9 mouse cellular contexts compared by ENCODE assay signal in genomic region chr5:52040427-52041312, GRCm38 (mm10).
DNase-seq lines count a peak whose midpoint lies in the region; ATAC-seq lines count a peak whose summit lies in the region.
"Had no signal": no experiment of that assay in that cellular context is flagged by ENCODE, and none has a peak within 500 bp of the region (broad histone marks: within the 10 kb centered on the region; RNA-seq: fewer than 3 reads in every experiment).

No protein-coding gene starts in this region.

- H3K9ac ChIP-seq in forebrain, embryonic 14.5 days (ENCODE audit: low read length), result no peak overlapping the region
- H3K9ac ChIP-seq in neural tube, embryonic 15.5 days (replicated peaks), result no peak overlapping the region
- H3K9ac ChIP-seq: limb, embryonic 15.5 days had no signal

- H3K36me3 ChIP-seq in forebrain, embryonic 14.5 days (ENCODE audit: control insufficient read depth, insufficient read depth, low read length), result no peaks in the 10 kb centered on the region
- H3K36me3 ChIP-seq in forebrain, embryonic 10.5 days (replicated peaks), result no peaks in the 10 kb centered on the region
- no peaks in the 10 kb centered on the region for H3K36me3 ChIP-seq in neural tube, embryonic 15.5 days
- H3K36me3 ChIP-seq: limb, embryonic 15.5 days had no signal

- DNase-seq in forebrain, embryonic 14.5 days (ENCODE audit: low spot score), result peak; percentile 19
- no peak for DNase-seq in forebrain, embryonic 10.5 days (ENCODE audit: extremely low spot score, low spot score)
- peak; percentile 10 for DNase-seq in heart, postnatal 25 days (ENCODE audit: low spot score)
- DNase-seq in urinary bladder, postnatal 10 days (ENCODE audit: low spot score), result no peak
- DNase-seq in adrenal gland, postnatal 36 days, result no peak
- DNase-seq in kidney, adult 9 months, result no peak

- peak overlapping the region; percentile 5; the same call in 1 of the 2 replicates for H3K4me2 ChIP-seq in forebrain, embryonic 14.5 days (ENCODE audit: low read length)
- peak overlapping the region; percentile 17 for H3K4me2 ChIP-seq in neural tube, embryonic 15.5 days
- H3K4me2 ChIP-seq: limb, embryonic 15.5 days had no signal

- H3K27me3 ChIP-seq in forebrain, embryonic 14.5 days (replicated peaks; ENCODE audit: control insufficient read depth, insufficient read depth, low read length), result no peaks in the 10 kb centered on the region
- H3K27me3 ChIP-seq in forebrain, embryonic 10.5 days (ENCODE audit: poor library complexity, severe bottlenecking), result no peaks in the 10 kb centered on the region
- H3K27me3 ChIP-seq in neural tube, embryonic 15.5 days (replicated peaks), result no peaks in the 10 kb centered on the region
- H3K27me3 ChIP-seq: limb, embryonic 15.5 days had no signal

- 65% methylated on average over 24 of the region's 24 CpGs for WGBS in forebrain, embryonic 14.5 days
- WGBS in forebrain, embryonic 10.5 days, result 86% methylated on average over 24 of the region's 24 CpGs
- 57% methylated on average over 24 of the region's 24 CpGs for WGBS in neural tube, embryonic 15.5 days

- intact Hi-C loops in heart, postnatal 25 days (cut with DNase I), result loop anchor here (5.0 kb wide), 2 partner anchors 138 to 443 kb away; no protein-coding TSS in a partner anchor

- H3K4me3 ChIP-seq in forebrain, embryonic 14.5 days (ENCODE audit: low read depth, low read length), result no peak overlapping the region
- H3K4me3 ChIP-seq in forebrain, embryonic 10.5 days, result no peak overlapping the region
- no peak overlapping the region for H3K4me3 ChIP-seq in neural tube, embryonic 15.5 days (replicated peaks)
- H3K4me3 ChIP-seq: limb, embryonic 15.5 days had no signal

- H3K9me3 ChIP-seq in forebrain, embryonic 14.5 days (replicated peaks; ENCODE audit: control insufficient read depth, low read length), result no peaks in the 10 kb centered on the region
- no peaks in the 10 kb centered on the region for H3K9me3 ChIP-seq in forebrain, embryonic 10.5 days
- H3K9me3 ChIP-seq in neural tube, embryonic 15.5 days (replicated peaks), result no peaks in the 10 kb centered on the region
- H3K9me3 ChIP-seq: limb, embryonic 15.5 days had no signal

- H3K27ac ChIP-seq in forebrain, embryonic 14.5 days (ENCODE audit: low read depth, low read length), result no peak overlapping the region
- no peak overlapping the region for H3K27ac ChIP-seq in forebrain, embryonic 10.5 days
- H3K27ac ChIP-seq in neural tube, embryonic 15.5 days (replicated peaks), result no peak overlapping the region
- H3K27ac ChIP-seq: limb, embryonic 15.5 days had no signal

- peak; percentile 32; the same call in 1 of the 2 replicates for ATAC-seq in forebrain, embryonic 14.5 days
- ATAC-seq in common myeloid progenitor, adult 5-6 weeks (replicated peaks; ENCODE audit: low read depth, poor library complexity, severe bottlenecking), result peak; percentile 77
- ATAC-seq in neural tube, embryonic 15.5 days (ENCODE audit: low FRiP score), result peak; percentile 47

- peaks cover 2% of the 10 kb centered on the region; the same call in 1 of the 2 replicates for H3K4me1 ChIP-seq in forebrain, embryonic 14.5 days (ENCODE audit: control insufficient read depth, insufficient read depth, low read length)
- no peaks in the 10 kb centered on the region for H3K4me1 ChIP-seq in forebrain, embryonic 10.5 days
- H3K4me1 ChIP-seq in neural tube, embryonic 15.5 days, result peaks cover 8% of the 10 kb centered on the region; the same call in 1 of the 2 replicates
- H3K4me1 ChIP-seq: limb, embryonic 15.5 days had no signal

Comparison
In these comparisons a context has a peak if more than half of its experiments do, and no peak if none do; other contexts are left out.
1. DNase-seq: peak in forebrain, embryonic 14.5 days (single experiment) and heart, postnatal 25 days (single experiment); none in forebrain, embryonic 10.5 days (single experiment), urinary bladder, postnatal 10 days (single experiment), adrenal gland, postnatal 36 days (0 of 2) and kidney, adult 9 months (single experiment).
2. Peak in every context shown above with its lines, with median percentiles within 50 percentile points of each other: ATAC-seq.